Mouse (Mus musculus) right cerebral cortex, postnatal 25 days (tissue): ENCODE measurements at regions not wholly inside any gene's neighbourhood (a gene's known extent, or its start where the extent isn't known, plus 50 kb on each side); places are given as distances from the start of the nearest gene placed in this dataset.
A peak's percentile ranks its signal among the peaks of the same experiment; 100 is the strongest.

Source experiments
- DNase-seq: peaks from one replicate; pipeline ENCODE4 v3.0.0; 2022

GRCm38 (mm10) chr6:73792207-73792606 is 322.7 kb upstream of the 4931417E11Rik start:
- peak; percentile 5 for DNase-seq

GRCm38 (mm10) chr6:73756207-73756815 is 286.8 kb upstream of the 4931417E11Rik start:
- DNase-seq = no peak
